Mouse (Mus musculus): ENCODE measurements around the gene Casp2. TPM values are rescaled to one million over a fixed set of nuclear protein-coding genes. Genes with fewer than 3 reads are reported as not detected.

The Casp2 gene
- polyA plus RNA-seq (2015; fragmentation: Nextera tagmentation; extraction: Ambion mirVana): 39.5 and 39.9 TPM in 2 replicates

DNA sequence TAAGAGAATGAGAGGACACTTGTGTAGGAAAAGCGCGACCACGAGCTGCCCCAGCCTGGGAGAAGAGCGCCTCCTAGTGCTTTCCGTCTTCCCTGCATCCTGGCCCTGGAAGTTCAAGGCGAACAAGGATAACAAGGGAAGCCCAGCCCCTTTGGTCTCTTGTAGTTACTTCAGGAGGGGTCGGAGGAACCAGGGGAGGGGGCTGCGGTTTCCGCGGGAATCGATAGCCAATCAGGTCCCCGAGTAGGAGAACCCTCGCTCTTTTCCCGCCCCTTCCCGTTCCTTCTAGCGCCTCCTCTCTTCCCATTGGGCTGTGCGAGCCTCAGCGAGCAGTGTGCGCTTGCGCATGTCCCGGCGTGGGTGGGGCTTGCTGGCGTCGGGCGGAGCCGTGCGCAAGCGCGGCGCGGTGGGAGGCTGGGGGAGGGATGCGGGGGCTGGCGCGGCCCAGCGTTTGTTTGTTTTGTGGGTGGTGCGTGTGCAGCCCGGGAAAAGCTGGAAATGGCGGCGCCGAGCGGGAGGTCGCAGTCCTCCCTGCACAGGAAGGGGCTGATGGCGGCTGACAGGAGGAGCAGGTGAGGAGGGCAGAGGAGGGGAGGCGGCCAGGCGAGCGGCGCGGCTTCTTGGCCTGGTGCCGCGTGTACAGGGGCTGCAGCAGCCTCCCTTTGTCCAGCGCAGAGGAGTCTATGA is at the start of gene Casp2:
Casp2 (plus strand) TSS at position 360 of the 687 bp plus-strand sequence.
- H3K36me3 ChIP-seq (ENCODE audit: control insufficient read depth, insufficient read depth, low read length): peaks cover 16% of the 10 kb centered on the region
- peak within 1 kb of the TSS; percentile 77 for H3K4me2 ChIP-seq (ENCODE audit: low read depth, low read length)
- H3K4me1 ChIP-seq (ENCODE audit: control insufficient read depth, insufficient read depth, low read length): peaks cover 8% of the 10 kb centered on the region; the same call in 1 of the 2 replicates
- peak; percentile 97 for ATAC-seq
- WGBS: 1% methylated on average over 48 of the region's 51 CpGs
- H3K9me3 ChIP-seq (ENCODE audit: control insufficient read depth, low read length): no peaks in the 10 kb centered on the region
- peak within 1 kb of the TSS; percentile 95 for H3K27ac ChIP-seq (ENCODE audit: low read length)
- no peaks in the 10 kb centered on the region for H3K27me3 ChIP-seq (replicated peaks; ENCODE audit: control insufficient read depth, insufficient read depth, low read length)
- H3K9ac ChIP-seq (ENCODE audit: low read depth, low read length): peak within 1 kb of the TSS; percentile 98
- peak within 1 kb of the TSS; percentile 88 for H3K4me3 ChIP-seq (ENCODE audit: low read length)

- Histone ChIP-seq H3K36me3 (ENCODE audit: control insufficient read depth, insufficient read depth, low read length) (no peaks in the 10 kb centered on the region), H3K27ac (ENCODE audit: low read length) (no peak within 1 kb of the TSS), H3K4me3 (ENCODE audit: low read length) (no peak within 1 kb of the TSS), H3K9me3 (ENCODE audit: control insufficient read depth, low read length) (no peaks in the 10 kb centered on the region), H3K4me2 (ENCODE audit: low read depth, low read length) (no peak within 1 kb of the TSS), H3K27me3 (replicated peaks; ENCODE audit: control insufficient read depth, insufficient read depth, low read length) (no peaks in the 10 kb centered on the region), H3K9ac (ENCODE audit: low read depth, low read length) (no peak within 1 kb of the TSS), H3K4me1 (ENCODE audit: control insufficient read depth, insufficient read depth, low read length) (no peaks in the 10 kb centered on the region)
- WGBS: 87% methylated on average over 2 of the region's 2 CpGs
- ATAC-seq: no peak
These were observed 49.8 kb upstream of the Casp2 start, which contains the start of gene Tas2r144 for GRCm38 (mm10) chr6:42215028-42215427. Gene Tas2r144 (plus strand): TSS chr6:42215328.

- Histone ChIP-seq H3K36me3 (ENCODE audit: control insufficient read depth, insufficient read depth, low read length) (no peaks in the 10 kb centered on the region), H3K4me2 (ENCODE audit: low read depth, low read length) (no peak overlapping the region), H3K9ac (ENCODE audit: low read depth, low read length) (no peak overlapping the region), H3K27ac (ENCODE audit: low read length) (no peak overlapping the region), H3K4me3 (ENCODE audit: low read length) (no peak overlapping the region), H3K4me1 (ENCODE audit: control insufficient read depth, insufficient read depth, low read length) (no peaks in the 10 kb centered on the region), H3K27me3 (replicated peaks; ENCODE audit: control insufficient read depth, insufficient read depth, low read length) (no peaks in the 10 kb centered on the region), H3K9me3 (ENCODE audit: control insufficient read depth, low read length) (no peaks in the 10 kb centered on the region)
- no peak for ATAC-seq
- 59% methylated on average over 3 of the region's 3 CpGs for WGBS
These were observed 42.5 kb upstream of the Casp2 start for GRCm38 (mm10) chr6:42222286-42222685.

DNA sequence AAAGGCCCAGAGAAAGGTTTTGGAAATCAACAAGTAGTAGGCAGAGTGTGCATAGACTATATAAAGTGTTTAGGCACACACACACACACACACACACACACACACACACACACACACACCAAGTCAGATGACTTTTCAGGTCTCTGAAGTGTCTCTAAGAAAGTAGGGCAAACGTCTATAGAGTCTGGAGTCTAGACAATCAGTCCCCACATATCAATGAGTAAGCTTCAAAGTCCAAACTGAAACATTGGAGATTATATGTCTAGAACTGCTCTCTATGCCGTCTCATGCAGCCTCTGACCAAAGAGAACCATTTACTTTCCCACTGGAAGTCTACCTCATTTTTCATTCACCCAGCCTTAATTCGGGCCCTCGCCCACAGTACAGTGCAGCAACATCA is 39.7 kb upstream of the Casp2 start:
- Histone ChIP-seq H3K9me3 (ENCODE audit: control insufficient read depth, low read length) (no peaks in the 10 kb centered on the region), H3K27me3 (replicated peaks; ENCODE audit: control insufficient read depth, insufficient read depth, low read length) (no peaks in the 10 kb centered on the region), H3K4me2 (ENCODE audit: low read depth, low read length) (no peak overlapping the region), H3K9ac (ENCODE audit: low read depth, low read length) (no peak overlapping the region), H3K36me3 (ENCODE audit: control insufficient read depth, insufficient read depth, low read length) (no peaks in the 10 kb centered on the region), H3K27ac (ENCODE audit: low read length) (no peak overlapping the region), H3K4me1 (ENCODE audit: control insufficient read depth, insufficient read depth, low read length) (no peaks in the 10 kb centered on the region), H3K4me3 (ENCODE audit: low read length) (no peak overlapping the region)
- WGBS: 61% methylated on average over 4 of the region's 4 CpGs
- peak; percentile 48 for ATAC-seq

DNA sequence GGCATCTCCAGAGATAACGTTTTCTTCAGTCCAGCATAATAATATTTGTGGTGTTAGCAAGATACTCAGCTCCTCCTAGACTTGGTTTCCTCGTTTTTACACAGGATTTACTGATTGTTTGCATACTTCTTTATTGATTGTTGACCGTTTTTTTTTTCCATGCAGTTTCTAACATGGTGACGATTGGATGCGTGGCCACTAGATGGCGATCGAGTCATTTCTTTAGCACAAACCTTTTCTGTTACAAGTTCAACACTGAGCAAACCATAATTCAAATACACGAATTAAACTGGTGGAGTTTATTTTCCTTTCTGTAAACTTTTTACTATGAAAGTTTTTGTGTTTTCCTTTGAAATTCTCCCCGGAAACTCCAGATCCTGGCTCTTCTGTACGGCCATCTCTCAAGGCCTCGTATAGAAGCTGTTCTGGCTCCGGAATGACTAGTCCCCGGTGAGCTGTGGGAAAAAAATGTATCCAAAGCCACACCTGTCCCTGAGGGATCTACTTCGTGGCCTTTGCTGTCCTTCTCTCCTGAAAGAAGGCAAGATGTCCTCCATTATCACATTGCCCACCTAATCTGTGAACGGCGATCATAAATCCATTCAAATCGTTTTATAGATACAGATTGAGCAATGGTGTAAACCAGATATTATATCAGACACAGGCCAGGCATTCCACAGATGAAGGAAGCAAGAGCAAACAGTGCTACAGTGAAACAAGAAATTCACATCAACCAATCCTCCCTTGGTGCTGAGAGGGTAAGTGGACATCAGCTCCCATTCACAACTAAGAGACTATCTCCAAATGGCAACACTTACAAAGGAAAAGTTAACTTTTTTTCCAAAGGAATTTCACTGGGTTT is 37.3 kb upstream of the Casp2 start:
- Histone ChIP-seq H3K9ac (ENCODE audit: low read depth, low read length) (no peak overlapping the region), H3K27me3 (replicated peaks; ENCODE audit: control insufficient read depth, insufficient read depth, low read length) (no peaks in the 10 kb centered on the region), H3K4me3 (ENCODE audit: low read length) (no peak overlapping the region), H3K27ac (ENCODE audit: low read length) (0 out of 2 replicates have a peak overlapping the region, but pooled peaks have one; percentile 7), H3K4me1 (ENCODE audit: control insufficient read depth, insufficient read depth, low read length) (no peaks in the 10 kb centered on the region), H3K9me3 (ENCODE audit: control insufficient read depth, low read length) (no peaks in the 10 kb centered on the region), H3K36me3 (ENCODE audit: control insufficient read depth, insufficient read depth, low read length) (no peaks in the 10 kb centered on the region), H3K4me2 (ENCODE audit: low read depth, low read length) (no peak overlapping the region)
- 26% methylated on average over 17 of the region's 17 CpGs for WGBS
- ATAC-seq: peak; percentile 62

DNA sequence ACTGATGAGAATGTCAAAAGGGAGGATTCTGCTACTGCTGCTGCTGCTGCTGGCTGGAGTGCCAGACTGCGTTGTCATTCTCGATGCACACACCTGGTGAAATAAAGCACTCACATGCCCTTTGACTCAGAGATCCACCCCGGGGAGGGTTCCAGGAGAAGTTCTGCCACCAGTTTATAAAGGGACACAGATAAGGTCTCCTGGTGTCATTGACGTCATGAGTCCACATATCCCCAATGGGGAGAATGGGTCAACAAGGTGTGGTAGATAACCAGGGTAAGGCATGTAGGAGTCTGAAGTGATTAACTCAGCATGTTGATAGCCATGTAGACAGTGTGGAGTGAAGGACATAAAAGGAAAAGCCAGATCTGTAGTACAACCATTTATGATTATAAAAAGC is 35.2 kb upstream of the Casp2 start:
- H3K4me2 ChIP-seq (ENCODE audit: low read depth, low read length): no peak overlapping the region

GRCm38 (mm10) chr6:42231191-42231590 is 33.6 kb upstream of the Casp2 start:
- Histone ChIP-seq H3K9ac (ENCODE audit: low read depth, low read length) (no peak overlapping the region), H3K9me3 (ENCODE audit: control insufficient read depth, low read length) (no peaks in the 10 kb centered on the region), H3K27ac (ENCODE audit: low read length) (no peak overlapping the region), H3K4me2 (ENCODE audit: low read depth, low read length) (no peak overlapping the region), H3K27me3 (replicated peaks; ENCODE audit: control insufficient read depth, insufficient read depth, low read length) (no peaks in the 10 kb centered on the region), H3K4me3 (ENCODE audit: low read length) (no peak overlapping the region), H3K4me1 (ENCODE audit: control insufficient read depth, insufficient read depth, low read length) (no peaks in the 10 kb centered on the region), H3K36me3 (ENCODE audit: control insufficient read depth, insufficient read depth, low read length) (no peaks in the 10 kb centered on the region)
- no peak for ATAC-seq
- 89% methylated on average over 3 of the region's 3 CpGs for WGBS

More for the DNA sequence above, 35.2 kb upstream of the Casp2 start:
- no peaks in the 10 kb centered on the region for H3K27me3 ChIP-seq (replicated peaks; ENCODE audit: control insufficient read depth, insufficient read depth, low read length)
- 62% methylated on average over 4 of the region's 4 CpGs for WGBS
- H3K4me3 ChIP-seq (ENCODE audit: low read length): no peak overlapping the region
- no peaks in the 10 kb centered on the region for H3K9me3 ChIP-seq (ENCODE audit: control insufficient read depth, low read length)
- ATAC-seq: peak; percentile 91
- no peak overlapping the region for H3K27ac ChIP-seq (ENCODE audit: low read length)
- no peaks in the 10 kb centered on the region for H3K36me3 ChIP-seq (ENCODE audit: control insufficient read depth, insufficient read depth, low read length)
- H3K9ac ChIP-seq (ENCODE audit: low read depth, low read length): no peak overlapping the region
- H3K4me1 ChIP-seq (ENCODE audit: control insufficient read depth, insufficient read depth, low read length): no peaks in the 10 kb centered on the region

DNA sequence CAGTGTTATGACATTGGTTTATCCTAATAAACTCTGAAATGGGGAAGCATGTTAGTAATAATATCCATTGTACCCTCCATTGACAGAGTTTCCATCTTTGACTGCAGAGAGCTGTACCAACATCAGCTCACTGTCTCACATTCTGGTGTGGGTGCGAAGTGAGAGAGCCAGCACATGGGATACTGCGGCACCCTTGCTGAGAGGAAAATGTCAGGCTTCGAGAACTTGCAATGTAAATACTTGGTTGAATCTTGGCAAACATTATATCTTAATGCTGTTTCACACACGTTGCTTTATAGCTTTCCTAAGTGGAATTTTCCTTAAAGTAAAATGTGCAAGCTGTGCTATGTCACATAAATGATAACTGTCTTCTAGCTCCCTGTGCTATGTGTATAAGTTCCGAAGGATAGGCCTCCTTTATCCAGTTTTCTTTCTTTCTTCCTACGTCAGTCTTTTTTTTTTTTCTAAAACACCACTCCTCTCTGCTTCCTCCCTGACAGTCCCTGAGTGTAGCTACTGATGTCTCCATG is 27.4 kb upstream of the Casp2 start:
- no peak overlapping the region for H3K9ac ChIP-seq (ENCODE audit: low read depth, low read length)
- H3K36me3 ChIP-seq (ENCODE audit: control insufficient read depth, insufficient read depth, low read length): no peaks in the 10 kb centered on the region
- no peak overlapping the region for H3K4me2 ChIP-seq (ENCODE audit: low read depth, low read length)
- 0 out of 2 replicates have a peak, but pooled peaks cover 3% of the 10 kb centered on the region for H3K4me1 ChIP-seq (ENCODE audit: control insufficient read depth, insufficient read depth, low read length)
- no peak overlapping the region for H3K27ac ChIP-seq (ENCODE audit: low read length)
- H3K9me3 ChIP-seq (ENCODE audit: control insufficient read depth, low read length): no peaks in the 10 kb centered on the region
- no peak overlapping the region for H3K4me3 ChIP-seq (ENCODE audit: low read length)
- 46% methylated on average over 6 of the region's 6 CpGs for WGBS
- ATAC-seq: no peak
- no peaks in the 10 kb centered on the region for H3K27me3 ChIP-seq (replicated peaks; ENCODE audit: control insufficient read depth, insufficient read depth, low read length)

- Histone ChIP-seq H3K4me2 (ENCODE audit: low read depth, low read length) (no peak overlapping the region), H3K36me3 (ENCODE audit: control insufficient read depth, insufficient read depth, low read length) (no peaks in the 10 kb centered on the region), H3K9ac (ENCODE audit: low read depth, low read length) (no peak overlapping the region), H3K9me3 (ENCODE audit: control insufficient read depth, low read length) (no peaks in the 10 kb centered on the region), H3K4me3 (ENCODE audit: low read length) (no peak overlapping the region), H3K27me3 (replicated peaks; ENCODE audit: control insufficient read depth, insufficient read depth, low read length) (no peaks in the 10 kb centered on the region), H3K27ac (ENCODE audit: low read length) (no peak overlapping the region), H3K4me1 (ENCODE audit: control insufficient read depth, insufficient read depth, low read length) (0 out of 2 replicates have a peak, but pooled peaks cover 3% of the 10 kb centered on the region)
- WGBS: 68% methylated on average over 6 of the region's 6 CpGs
- no peak for ATAC-seq
These were observed 23.3 kb upstream of the Casp2 start for GRCm38 (mm10) chr6:42241311-42242045.

All from intestine, embryonic 16.5 days (tissue).